In the genomic region with DNA sequence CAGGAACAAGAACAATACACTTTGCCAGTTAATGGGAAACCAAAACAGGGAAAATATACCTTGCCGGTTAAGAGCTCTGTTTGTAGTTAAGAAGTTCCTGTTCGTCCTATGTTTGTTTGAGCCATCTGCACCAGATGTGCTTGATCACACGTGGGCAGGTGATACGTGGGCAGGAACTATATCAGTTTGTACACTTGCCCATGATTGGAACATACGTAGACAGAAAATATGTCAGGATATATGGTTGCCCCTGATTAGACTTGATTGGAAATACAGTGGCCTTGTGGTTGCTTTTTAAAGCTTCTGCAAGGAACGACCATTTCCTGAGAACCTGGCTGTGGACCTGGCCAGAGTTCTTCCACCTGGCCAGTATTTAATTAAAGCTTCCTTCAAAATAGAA, we compare ENCODE assay signal across 27 mouse cellular contexts.
"Had no signal": no experiment of that assay in that cellular context is flagged by ENCODE, and none has a peak within 500 bp of the region (broad histone marks: within the 10 kb centered on the region; RNA-seq: fewer than 3 reads in every experiment).

No protein-coding gene starts in this region.

- H3K9ac ChIP-seq: heart, embryonic 13.5 days; heart, embryonic 15.5 days; hindbrain, embryonic 12.5 days; hindbrain, embryonic 14.5 days; intestine, embryonic 15.5 days; limb, embryonic 13.5 days; limb, embryonic 15.5 days; liver, embryonic 12.5 days; liver, embryonic 14.5 days had no signal

- H3K36me3 ChIP-seq: heart, embryonic 10.5 days; heart, embryonic 13.5 days; heart, embryonic 15.5 days; hindbrain, embryonic 10.5 days; hindbrain, embryonic 12.5 days; intestine, embryonic 15.5 days; limb, embryonic 13.5 days; limb, embryonic 15.5 days; liver, embryonic 12.5 days had no signal

- ATAC-seq: hindbrain, embryonic 16.5 days; inflammation-experienced regulatory T-cells, adult 6 months; intestine, embryonic 15.5 days; intestine, postnatal 0 days; liver, embryonic 12.5 days had no signal

- H3K27ac ChIP-seq: heart, embryonic 10.5 days; heart, embryonic 13.5 days; heart, embryonic 15.5 days; hindbrain, embryonic 10.5 days; hindbrain, embryonic 12.5 days; hindbrain, embryonic 14.5 days; intestine, embryonic 15.5 days; layer of hippocampus, adult 2 months; left cerebral cortex, adult 2 months; limb, embryonic 13.5 days; limb, embryonic 15.5 days; liver, embryonic 12.5 days; liver, embryonic 14.5 days had no signal

- H3K4me2 ChIP-seq: heart, embryonic 13.5 days; heart, embryonic 15.5 days; hindbrain, embryonic 12.5 days; hindbrain, embryonic 14.5 days; intestine, embryonic 15.5 days; limb, embryonic 13.5 days; limb, embryonic 15.5 days; liver, embryonic 12.5 days had no signal

- H3K4me3 ChIP-seq: heart, embryonic 10.5 days; heart, embryonic 13.5 days; heart, embryonic 15.5 days; hindbrain, embryonic 10.5 days; hindbrain, embryonic 12.5 days; intestine, embryonic 15.5 days; layer of hippocampus, adult 2 months; left cerebral cortex, adult 2 months; limb, embryonic 13.5 days; limb, embryonic 15.5 days; liver, embryonic 12.5 days had no signal

- H3K4me1 ChIP-seq: heart, embryonic 10.5 days; heart, embryonic 13.5 days; heart, embryonic 15.5 days; hindbrain, embryonic 10.5 days; hindbrain, embryonic 12.5 days; intestine, embryonic 15.5 days; limb, embryonic 13.5 days; limb, embryonic 15.5 days; liver, embryonic 12.5 days had no signal

- H3K9me3 ChIP-seq: heart, embryonic 10.5 days; heart, embryonic 13.5 days; heart, embryonic 15.5 days; hindbrain, embryonic 10.5 days; hindbrain, embryonic 12.5 days; intestine, embryonic 15.5 days; limb, embryonic 13.5 days; limb, embryonic 15.5 days; liver, embryonic 12.5 days had no signal

- H3K27me3 ChIP-seq: heart, embryonic 13.5 days; heart, embryonic 15.5 days; hindbrain, embryonic 12.5 days; intestine, embryonic 15.5 days; limb, embryonic 13.5 days; limb, embryonic 15.5 days; liver, embryonic 12.5 days had no signal

- DNase-seq: gastrocnemius, postnatal 14 days; gastrocnemius, postnatal 36 days; heart, adult 18-20 months; heart, postnatal 14 days; heart, postnatal 36 days; kidney, adult 18-20 months; kidney, adult 8-10 months; kidney, postnatal 10 days; kidney, postnatal 25 days; kidney, postnatal 4 days; left cerebral cortex, postnatal 4 days had no signal
